Mouse (Mus musculus) left cerebral cortex, adult 11 months (tissue): ENCODE results near the gene Brat1.
"Not testable (repeated sequence)": the region's sequence is repeated elsewhere in the genome, so short reads cannot be mapped to it uniquely, and the experiment has no call there.

Experiments
- DNase-seq: peaks from one replicate; pipeline ENCODE4 v3.0.0; 2022; ENCODE audit warnings: low spot score

The Brat1 gene

GRCm38 (mm10) chr5:140704378-140705251 lies at the start of gene Brat1:
Gene Brat1 (plus strand): TSS chr5:140705011.
- DNase-seq: peak; percentile 100

GRCm38 (mm10) chr5:140659607-140660272 lies 45.1 kb upstream of the Brat1 start:
- peak; percentile 74 for DNase-seq

GRCm38 (mm10) chr5:140660398-140660797 lies 44.4 kb upstream of the Brat1 start:
- DNase-seq: no peak

GRCm38 (mm10) chr5:140661427-140661826 lies 43.4 kb upstream of the Brat1 start:
- no peak for DNase-seq

GRCm38 (mm10) chr5:140661875-140662643 lies 42.8 kb upstream of the Brat1 start:
- no peak for DNase-seq

GRCm38 (mm10) chr5:140662741-140663592 lies 41.8 kb upstream of the Brat1 start:
- no peak for DNase-seq

- DNase-seq: no peak
Measured at GRCm38 (mm10) chr5:140663621-140664180, 41.1 kb upstream of the Brat1 start.

- DNase-seq: no peak
Measured at GRCm38 (mm10) chr5:140672115-140672514, 32.7 kb upstream of the Brat1 start.

GRCm38 (mm10) chr5:140672603-140673002 lies 32.2 kb upstream of the Brat1 start:
- not testable (repeated sequence) for DNase-seq

GRCm38 (mm10) chr5:140674036-140674435 lies 30.8 kb upstream of the Brat1 start:
- DNase-seq: no peak

GRCm38 (mm10) chr5:140675079-140675478 lies 29.7 kb upstream of the Brat1 start:
- DNase-seq: no peak

- DNase-seq: no peak
Measured at GRCm38 (mm10) chr5:140675640-140676039, 29.2 kb upstream of the Brat1 start.

GRCm38 (mm10) chr5:140677137-140677536 lies 27.7 kb upstream of the Brat1 start:
- DNase-seq: no peak

- no peak for DNase-seq
Measured at GRCm38 (mm10) chr5:140680051-140680450, 24.8 kb upstream of the Brat1 start.

GRCm38 (mm10) chr5:140680950-140681349 lies 23.9 kb upstream of the Brat1 start:
- no peak for DNase-seq

- DNase-seq: no peak
Measured at GRCm38 (mm10) chr5:140682113-140682512, 22.7 kb upstream of the Brat1 start.

- DNase-seq: no peak
Measured at GRCm38 (mm10) chr5:140684343-140685148, 20.3 kb upstream of the Brat1 start.

- DNase-seq: no peak
Measured at GRCm38 (mm10) chr5:140688434-140688833, 16.4 kb upstream of the Brat1 start.

- no peak for DNase-seq
Measured at GRCm38 (mm10) chr5:140695987-140696386, 8.8 kb upstream of the Brat1 start.

GRCm38 (mm10) chr5:140699776-140700175 lies 5.0 kb upstream of the Brat1 start:
- DNase-seq: no peak
